Comparison of ENCODE assay signal across 8 mouse cellular contexts in genomic region chr13:5861157-5862002, GRCm38 (mm10). TPM values are rescaled to one million over a fixed set of nuclear protein-coding genes. Genes with fewer than 3 reads are reported as not detected.
DNase-seq lines count a peak whose midpoint lies in the region; ATAC-seq lines count a peak whose summit lies in the region.

Klf6 (plus strand) TSS chr13:5861482.

- under 1% methylated on average over 57 of the region's 60 CpGs for WGBS in heart, embryonic 10.5 days
- WGBS in kidney, embryonic 15.5 days: under 1% methylated on average over 58 of the region's 60 CpGs

- peak within 1 kb of the TSS; percentile 70 for H3K4me2 ChIP-seq in kidney, embryonic 15.5 days

- H3K4me1 ChIP-seq in heart, embryonic 10.5 days: peaks cover 18% of the 10 kb centered on the region
- H3K4me1 ChIP-seq in kidney, embryonic 15.5 days: peaks cover 23% of the 10 kb centered on the region

- H3K27ac ChIP-seq in heart, embryonic 10.5 days: peak within 1 kb of the TSS; percentile 99
- peak within 1 kb of the TSS; percentile 98 for H3K27ac ChIP-seq in kidney, embryonic 15.5 days

- peak; percentile 98 to 99 for DNase-seq in B cell, adult 2 months
- DNase-seq in brain, adult 2 months (ENCODE audit: low read depth, low spot score): peak; percentile 100
- peak; percentile 100 for DNase-seq in heart, embryonic 10.5 days (ENCODE audit: low spot score)
- DNase-seq in liver: peak; percentile 99
- DNase-seq in spleen, postnatal 4 days (ENCODE audit: low spot score in 2 of 2): peak; percentile 96 to 97

- peak within 1 kb of the TSS; percentile 77 for H3K9ac ChIP-seq in kidney, embryonic 15.5 days

- H3K9me3 ChIP-seq in heart, embryonic 10.5 days: no peaks in the 10 kb centered on the region
- no peaks in the 10 kb centered on the region for H3K9me3 ChIP-seq in kidney, embryonic 15.5 days (replicated peaks)

- H3K27me3 ChIP-seq in heart, embryonic 10.5 days (ENCODE audit: insufficient read depth, poor library complexity, severe bottlenecking): no peaks in the 10 kb centered on the region
- H3K27me3 ChIP-seq in kidney, embryonic 15.5 days: no peaks in the 10 kb centered on the region

- peak within 1 kb of the TSS; percentile 81 for H3K4me3 ChIP-seq in heart, embryonic 10.5 days
- H3K4me3 ChIP-seq in kidney, embryonic 15.5 days (replicated peaks): peak within 1 kb of the TSS; percentile 79

- ATAC-seq in erythroblast, adult 5-6 weeks (replicated peaks; ENCODE audit: low FRiP score, poor library complexity, severe bottlenecking): peak; percentile 98
- ATAC-seq in kidney, embryonic 15.5 days (replicated peaks; ENCODE audit: low FRiP score): peak; percentile 100
- peak; percentile 81 for ATAC-seq in monocyte, adult 5-6 weeks (replicated peaks; ENCODE audit: insufficient number of reproducible peaks, low FRiP score, low TSS enrichment, poor library complexity, severe bottlenecking)

- peaks cover 16% of the 10 kb centered on the region for H3K36me3 ChIP-seq in heart, embryonic 10.5 days
- H3K36me3 ChIP-seq in kidney, embryonic 15.5 days: peaks cover 16% of the 10 kb centered on the region

RNA-seq across cellular contexts. Expression of gene Klf6, which starts in this region (rescaled TPM):
- 20.8 and 21.9 TPM in 2 replicates for total RNA-seq in erythroblast, adult 5-6 weeks (2015; ENCODE audit: low replicate concordance)
- 19.7 and 37.8 TPM in 2 replicates for total RNA-seq in erythroblast, adult 5-6 weeks (2017; ENCODE audit: low replicate concordance)
- polyA plus RNA-seq in heart, embryonic 10.5 days (2016; fragmentation: Nextera tagmentation; extraction: Ambion mirVana): 56.1 and 63.8 TPM in 2 replicates
- 58.1 and 63.7 TPM in 2 replicates for polyA plus RNA-seq in kidney, embryonic 15.5 days (2015; fragmentation: Nextera tagmentation; extraction: Ambion mirVana)
- 457 to 663 TPM (median 525 TPM) in 3 replicates for total RNA-seq in monocyte, adult 5-6 weeks (2017)

Comparison
In these comparisons a context has a peak if more than half of its experiments do, and no peak if none do; other contexts are left out.
1. Peak in every context shown above with its lines: DNase-seq, ATAC-seq, H3K4me3 ChIP-seq and H3K27ac ChIP-seq.
2. RNA of gene Klf6 (total RNA-seq): 457 to 663 TPM in monocyte, adult 5-6 weeks; 19.7 to 37.8 TPM in erythroblast, adult 5-6 weeks; every median in the first group is over 10 times any median in the second.